Mouse (Mus musculus): ENCODE results near the gene Dnajc6. TPM values are rescaled to one million over a fixed set of nuclear protein-coding genes. Genes with fewer than 3 reads are reported as not detected.

Dnajc6 gene
- polyA plus RNA-seq, 1 experiment from 2014 or later, result 0.74 TPM

- Histone ChIP-seq H3K4me1 (ENCODE audit: control insufficient read depth, insufficient read depth, low read length) (no peaks in the 10 kb centered on the region), H3K9me3 (ENCODE audit: control insufficient read depth, low read length) (peaks cover 4% of the 10 kb centered on the region; the same call in 1 of the 2 replicates), H3K9ac (ENCODE audit: low read depth, low read length) (no peak overlapping the region), H3K36me3 (ENCODE audit: control insufficient read depth, insufficient read depth, low read length) (no peaks in the 10 kb centered on the region), H3K4me2 (replicated peaks; ENCODE audit: low read depth, low read length) (no peak overlapping the region), H3K27ac (ENCODE audit: low read depth, low read length) (no peak overlapping the region), H3K4me3 (ENCODE audit: low read length) (no peak overlapping the region), H3K27me3 (ENCODE audit: control insufficient read depth, insufficient read depth, low read length) (no peaks in the 10 kb centered on the region)
- no peak for ATAC-seq (ENCODE audit: low FRiP score, low TSS enrichment)
- WGBS, result 66% methylated on average over 5 of the region's 5 CpGs
Observed at GRCm38 (mm10) chr4:101669161-101669560, 172.7 kb downstream of the Dnajc6 start.

DNA sequence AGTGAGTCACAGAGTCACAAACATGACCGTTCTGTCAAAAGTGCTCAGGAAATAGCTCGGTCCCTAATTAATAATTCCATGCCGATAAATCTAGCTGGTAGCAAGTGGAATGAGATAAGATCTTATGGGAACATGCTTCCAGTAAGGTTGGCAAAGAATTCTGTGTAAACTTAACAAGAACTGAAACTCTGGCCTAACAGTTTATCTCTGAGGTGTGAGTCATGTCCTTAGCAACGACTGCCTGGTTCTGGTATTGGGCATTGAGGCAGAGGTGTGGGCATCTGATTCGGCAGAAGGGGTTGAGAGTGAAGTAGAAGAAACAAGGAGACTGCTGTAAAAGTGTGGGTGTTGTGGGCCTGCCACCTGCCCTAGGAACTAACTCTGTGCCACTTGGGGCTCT lies 173.4 kb downstream of the Dnajc6 start:
- Histone ChIP-seq H3K4me3 (ENCODE audit: low read length) (no peak overlapping the region), H3K4me2 (replicated peaks; ENCODE audit: low read depth, low read length) (no peak overlapping the region), H3K36me3 (ENCODE audit: control insufficient read depth, insufficient read depth, low read length) (no peaks in the 10 kb centered on the region), H3K4me1 (ENCODE audit: control insufficient read depth, insufficient read depth, low read length) (no peaks in the 10 kb centered on the region), H3K27ac (ENCODE audit: low read depth, low read length) (no peak overlapping the region), H3K9ac (ENCODE audit: low read depth, low read length) (no peak overlapping the region), H3K27me3 (ENCODE audit: control insufficient read depth, insufficient read depth, low read length) (no peaks in the 10 kb centered on the region), H3K9me3 (ENCODE audit: control insufficient read depth, low read length) (peaks cover 4% of the 10 kb centered on the region; the same call in 1 of the 2 replicates)
- no peak for ATAC-seq (ENCODE audit: low FRiP score, low TSS enrichment)
- 78% methylated on average over 5 of the region's 5 CpGs for WGBS

GRCm38 (mm10) chr4:101674790-101675189 lies 178.3 kb downstream of the Dnajc6 start:
- no peaks in the 10 kb centered on the region for H3K27me3 ChIP-seq (ENCODE audit: control insufficient read depth, insufficient read depth, low read length)
- H3K27ac ChIP-seq (ENCODE audit: low read depth, low read length), result no peak overlapping the region
- H3K4me3 ChIP-seq (ENCODE audit: low read length), result no peak overlapping the region
- no peaks in the 10 kb centered on the region; the same call in 1 of the 2 replicates for H3K4me1 ChIP-seq (ENCODE audit: control insufficient read depth, insufficient read depth, low read length)
- no peak for ATAC-seq (ENCODE audit: low FRiP score, low TSS enrichment)
- no peak overlapping the region for H3K9ac ChIP-seq (ENCODE audit: low read depth, low read length)
- no peaks in the 10 kb centered on the region for H3K9me3 ChIP-seq (ENCODE audit: control insufficient read depth, low read length)
- H3K4me2 ChIP-seq (replicated peaks; ENCODE audit: low read depth, low read length), result no peak overlapping the region
- 67% methylated on average over 5 of the region's 5 CpGs for whole genome bisulfite sequencing
- no peaks in the 10 kb centered on the region for H3K36me3 ChIP-seq (ENCODE audit: control insufficient read depth, insufficient read depth, low read length)

GRCm38 (mm10) chr4:101675726-101676125 lies 179.3 kb downstream of the Dnajc6 start:
- no peak overlapping the region for H3K27ac ChIP-seq (ENCODE audit: low read depth, low read length)
- H3K9me3 ChIP-seq (ENCODE audit: control insufficient read depth, low read length), result no peaks in the 10 kb centered on the region
- no peaks in the 10 kb centered on the region for H3K36me3 ChIP-seq (ENCODE audit: control insufficient read depth, insufficient read depth, low read length)
- no peaks in the 10 kb centered on the region for H3K27me3 ChIP-seq (ENCODE audit: control insufficient read depth, insufficient read depth, low read length)
- no peak for ATAC-seq (ENCODE audit: low FRiP score, low TSS enrichment)
- H3K9ac ChIP-seq (ENCODE audit: low read depth, low read length), result no peak overlapping the region
- no peak overlapping the region for H3K4me2 ChIP-seq (replicated peaks; ENCODE audit: low read depth, low read length)
- 39% methylated on average over 4 of the region's 4 CpGs for WGBS
- H3K4me3 ChIP-seq (ENCODE audit: low read length), result no peak overlapping the region
- H3K4me1 ChIP-seq (ENCODE audit: control insufficient read depth, insufficient read depth, low read length), result no peaks in the 10 kb centered on the region; the same call in 1 of the 2 replicates

- 92% methylated on average over 4 of the region's 4 CpGs for WGBS
- H3K9me3 ChIP-seq (ENCODE audit: control insufficient read depth, low read length), result no peaks in the 10 kb centered on the region
- H3K4me3 ChIP-seq (ENCODE audit: low read length), result no peak overlapping the region
- no peaks in the 10 kb centered on the region for H3K27me3 ChIP-seq (ENCODE audit: control insufficient read depth, insufficient read depth, low read length)
- H3K4me1 ChIP-seq (ENCODE audit: control insufficient read depth, insufficient read depth, low read length), result no peaks in the 10 kb centered on the region
- no peak overlapping the region for H3K9ac ChIP-seq (ENCODE audit: low read depth, low read length)
- no peak overlapping the region for H3K4me2 ChIP-seq (replicated peaks; ENCODE audit: low read depth, low read length)
- no peak for ATAC-seq (ENCODE audit: low FRiP score, low TSS enrichment)
- no peaks in the 10 kb centered on the region for H3K36me3 ChIP-seq (ENCODE audit: control insufficient read depth, insufficient read depth, low read length)
- H3K27ac ChIP-seq (ENCODE audit: low read depth, low read length), result no peak overlapping the region
Observed at GRCm38 (mm10) chr4:101682620-101683019, 186.2 kb downstream of the Dnajc6 start.

- Histone ChIP-seq H3K27me3 (ENCODE audit: control insufficient read depth, insufficient read depth, low read length) (no peaks in the 10 kb centered on the region), H3K4me2 (replicated peaks; ENCODE audit: low read depth, low read length) (no peak overlapping the region), H3K9me3 (ENCODE audit: control insufficient read depth, low read length) (no peaks in the 10 kb centered on the region), H3K9ac (ENCODE audit: low read depth, low read length) (no peak overlapping the region), H3K36me3 (ENCODE audit: control insufficient read depth, insufficient read depth, low read length) (no peaks in the 10 kb centered on the region), H3K4me3 (ENCODE audit: low read length) (no peak overlapping the region), H3K27ac (ENCODE audit: low read depth, low read length) (no peak overlapping the region), H3K4me1 (ENCODE audit: control insufficient read depth, insufficient read depth, low read length) (no peaks in the 10 kb centered on the region)
- no peak for ATAC-seq (ENCODE audit: low FRiP score, low TSS enrichment)
- 76% methylated on average over 3 of the region's 3 CpGs for WGBS
Observed at GRCm38 (mm10) chr4:101683086-101683485, 186.6 kb downstream of the Dnajc6 start.

- Histone ChIP-seq H3K4me2 (replicated peaks; ENCODE audit: low read depth, low read length) (no peak overlapping the region), H3K9me3 (ENCODE audit: control insufficient read depth, low read length) (no peaks in the 10 kb centered on the region), H3K27ac (ENCODE audit: low read depth, low read length) (no peak overlapping the region), H3K36me3 (ENCODE audit: control insufficient read depth, insufficient read depth, low read length) (no peaks in the 10 kb centered on the region), H3K4me1 (ENCODE audit: control insufficient read depth, insufficient read depth, low read length) (no peaks in the 10 kb centered on the region), H3K9ac (ENCODE audit: low read depth, low read length) (no peak overlapping the region), H3K4me3 (ENCODE audit: low read length) (no peak overlapping the region), H3K27me3 (ENCODE audit: control insufficient read depth, insufficient read depth, low read length) (no peaks in the 10 kb centered on the region)
- no peak for ATAC-seq (ENCODE audit: low FRiP score, low TSS enrichment)
- 81% methylated on average over 3 of the region's 3 CpGs for WGBS
Observed at GRCm38 (mm10) chr4:101684821-101685220, 188.4 kb downstream of the Dnajc6 start.

GRCm38 (mm10) chr4:101686227-101686810 lies 189.9 kb downstream of the Dnajc6 start:
- Histone ChIP-seq H3K27ac (ENCODE audit: low read depth, low read length) (no peak overlapping the region), H3K9ac (ENCODE audit: low read depth, low read length) (no peak overlapping the region), H3K4me3 (ENCODE audit: low read length) (no peak overlapping the region), H3K36me3 (ENCODE audit: control insufficient read depth, insufficient read depth, low read length) (no peaks in the 10 kb centered on the region), H3K27me3 (ENCODE audit: control insufficient read depth, insufficient read depth, low read length) (no peaks in the 10 kb centered on the region), H3K4me1 (ENCODE audit: control insufficient read depth, insufficient read depth, low read length) (no peaks in the 10 kb centered on the region), H3K9me3 (ENCODE audit: control insufficient read depth, low read length) (no peaks in the 10 kb centered on the region), H3K4me2 (replicated peaks; ENCODE audit: low read depth, low read length) (no peak overlapping the region)
- no peak for ATAC-seq (ENCODE audit: low FRiP score, low TSS enrichment)
- whole genome bisulfite sequencing, result 81% methylated on average over 13 of the region's 13 CpGs

DNA sequence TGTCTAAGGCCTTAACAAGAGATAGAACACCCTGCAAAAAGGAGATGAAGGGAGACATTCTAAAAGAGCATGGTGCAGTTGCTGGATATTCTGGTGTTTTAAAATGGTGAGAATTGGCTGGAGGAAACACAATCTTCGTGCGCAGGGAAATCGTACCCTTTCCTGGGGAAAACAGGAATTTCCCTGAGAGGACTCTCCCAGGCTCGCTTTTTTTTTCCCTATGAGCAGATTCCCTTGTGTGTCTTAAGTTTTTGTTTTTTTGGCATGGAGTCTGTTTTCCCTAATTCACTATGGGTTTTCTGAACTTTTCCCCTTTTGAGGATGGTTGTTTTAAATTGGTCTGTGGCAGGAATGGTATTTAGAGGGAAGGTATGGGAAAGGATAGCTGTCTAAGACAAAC lies 192.8 kb downstream of the Dnajc6 start:
- Histone ChIP-seq H3K27ac (ENCODE audit: low read depth, low read length) (no peak overlapping the region), H3K4me3 (ENCODE audit: low read length) (no peak overlapping the region), H3K4me1 (ENCODE audit: control insufficient read depth, insufficient read depth, low read length) (no peaks in the 10 kb centered on the region), H3K4me2 (replicated peaks; ENCODE audit: low read depth, low read length) (no peak overlapping the region), H3K27me3 (ENCODE audit: control insufficient read depth, insufficient read depth, low read length) (no peaks in the 10 kb centered on the region), H3K9me3 (ENCODE audit: control insufficient read depth, low read length) (no peaks in the 10 kb centered on the region), H3K9ac (ENCODE audit: low read depth, low read length) (no peak overlapping the region), H3K36me3 (ENCODE audit: control insufficient read depth, insufficient read depth, low read length) (no peaks in the 10 kb centered on the region)
- 73% methylated on average over 4 of the region's 4 CpGs for WGBS
- no peak for ATAC-seq (ENCODE audit: low FRiP score, low TSS enrichment)

Measured in kidney, embryonic 14.5 days (tissue).